Mouse (Mus musculus) MEL (cell line): ENCODE results near the gene Pcsk5. TPM values are rescaled to one million over a fixed set of nuclear protein-coding genes. Genes with fewer than 3 reads are reported as not detected.

Source experiments
- DNase-seq: peaks from one replicate; pipeline ENCODE4 v3.0.0; 2011; ENCODE audit warnings: low read depth, low spot score
- H3K27ac ChIP-seq: 2 replicates; pipeline ENCODE4 v1.5.1; 2012; ENCODE audit warnings: low read depth, mild to moderate bottlenecking, control low read depth, low read length, moderate library complexity; ENCODE audit not compliant: control insufficient read depth
- H3K27me3 ChIP-seq, 2 experiments: fragments of 150-350 bp in 1 of 2; sonication (generic) in 1 of 2; 2 replicates each; pipeline ENCODE4 v1.6.1; 2012; ENCODE audit warnings: low read length in 2 of 2, mild to moderate bottlenecking in 2 of 2, improper control_type of control experiment in 1 of 2, moderate library complexity in 1 of 2; ENCODE audit not compliant: insufficient read depth in 2 of 2, control insufficient read depth in 1 of 2
- H3K36me3 ChIP-seq, 2 experiments: 2 replicates each; pipeline ENCODE4 v1.6.1; 2012 to 2014; ENCODE audit warnings: low read length in 2 of 2, improper control_type of control experiment in 1 of 2, inconsistent platforms in 1 of 2, mild to moderate bottlenecking in 1 of 2; ENCODE audit not compliant: insufficient read depth in 2 of 2, control insufficient read depth in 1 of 2
- H3K4me1 ChIP-seq, 2 experiments: fragments of 150-350 bp in 1 of 2; sonication (generic) in 1 of 2; 2 replicates each; pipeline ENCODE4 v1.6.1; 2012; ENCODE audit warnings: low read length in 2 of 2, improper control_type of control experiment in 1 of 2, mild to moderate bottlenecking in 1 of 2; ENCODE audit not compliant: insufficient read depth in 2 of 2, control insufficient read depth in 1 of 2
- H3K4me3 ChIP-seq, 2 experiments: fragments of 150-350 bp in 1 of 2; sonication (generic) in 1 of 2; 2 replicates each; pipeline ENCODE4 v1.5.1; 2012; ENCODE audit warnings: low read depth in 2 of 2, low read length in 2 of 2, mild to moderate bottlenecking in 2 of 2, moderate library complexity in 2 of 2, control low read depth in 1 of 2, improper control_type of control experiment in 1 of 2; ENCODE audit not compliant: control insufficient read depth in 1 of 2, insufficient read depth in 1 of 2
- H3K79me2 ChIP-seq: 2 replicates; pipeline ENCODE4 v1.6.1; 2012; ENCODE audit warnings: mild to moderate bottlenecking, low read length, moderate library complexity; ENCODE audit not compliant: control insufficient read depth, poor library complexity, insufficient read depth
- H3K9ac ChIP-seq: 2 replicates; pipeline ENCODE4 v1.6.1; 2012; ENCODE audit warnings: low read depth, mild to moderate bottlenecking, control low read depth, low read length, moderate library complexity; ENCODE audit not compliant: control insufficient read depth, poor library complexity, severe bottlenecking
- H3K9me3 ChIP-seq: fragments of 150-350 bp; sonication (generic); replicated peaks from 2 replicates; pipeline ENCODE4 v1.6.1; 2012; ENCODE audit warnings: mild to moderate bottlenecking, low read length, improper control_type of control experiment, moderate library complexity; ENCODE audit not compliant: insufficient read depth
- CHD2 ChIP-seq: IDR thresholded peaks from 2 replicates; pipeline ENCODE4 v1.6.1; 2011; ENCODE audit warnings: low read length, improper control_type of control experiment
- E2F4 ChIP-seq: IDR thresholded peaks from 2 replicates; pipeline ENCODE4 v1.6.1; 2011; ENCODE audit warnings: low read depth, low read length, improper control_type of control experiment, borderline replicate concordance
- ELF1 ChIP-seq: IDR thresholded peaks from 2 replicates; pipeline ENCODE4 v1.6.1; 2014; ENCODE audit warnings: low read depth, mild to moderate bottlenecking, inconsistent platforms, low read length, improper control_type of control experiment, moderate library complexity
- ETS1 ChIP-seq: IDR thresholded peaks from 2 replicates; pipeline ENCODE4 v1.6.1; 2012; ENCODE audit warnings: low read depth, mild to moderate bottlenecking, inconsistent platforms, low read length, improper control_type of control experiment, moderate library complexity
- JUND ChIP-seq: IDR thresholded peaks from 2 replicates; pipeline ENCODE4 v1.6.1; 2011; ENCODE audit warnings: low read depth, mild to moderate bottlenecking, improper control_type of control experiment, low read length
- MAFK ChIP-seq: IDR thresholded peaks from 2 replicates; pipeline ENCODE4 v1.6.1; 2011; ENCODE audit warnings: low read depth, mild to moderate bottlenecking, low read length, improper control_type of control experiment, borderline replicate concordance
- MAX ChIP-seq: IDR thresholded peaks from 2 replicates; pipeline ENCODE4 v1.6.1; 2011; ENCODE audit warnings: low read length, improper control_type of control experiment
- MAZ ChIP-seq: IDR thresholded peaks from 2 replicates; pipeline ENCODE4 v1.6.1; 2012; ENCODE audit warnings: low read depth, mild to moderate bottlenecking, inconsistent platforms, low read length, improper control_type of control experiment
- MEF2A ChIP-seq: IDR thresholded peaks from 2 replicates; pipeline ENCODE4 v1.6.1; 2014; ENCODE audit warnings: low read depth, mild to moderate bottlenecking, inconsistent platforms, low read length, improper control_type of control experiment; ENCODE audit not compliant: poor library complexity, insufficient replicate concordance, severe bottlenecking; ENCODE audit errors: extremely low read depth
- MYC ChIP-seq: IDR thresholded peaks from 2 replicates; pipeline ENCODE4 v1.6.1; 2011; ENCODE audit warnings: low read depth, mild to moderate bottlenecking, low read length, improper control_type of control experiment, moderate library complexity
- POLR2AphosphoS2 ChIP-seq: IDR thresholded peaks from 2 replicates; pipeline ENCODE4 v1.6.1; 2011; ENCODE audit warnings: low read length, improper control_type of control experiment
- SIN3A ChIP-seq: IDR thresholded peaks from 2 replicates; pipeline ENCODE4 v1.6.1; 2012; ENCODE audit warnings: low read length, improper control_type of control experiment, inconsistent platforms
- TAL1 ChIP-seq: IDR thresholded peaks from 2 replicates; pipeline ENCODE4 v1.6.1; 2012; ENCODE audit warnings: mild to moderate bottlenecking, inconsistent platforms, low read length, moderate library complexity, mixed read lengths
- TBP ChIP-seq: IDR thresholded peaks from 2 replicates; pipeline ENCODE4 v1.8.0; 2011; ENCODE audit warnings: low read depth, low read length, improper control_type of control experiment
- TCF12 ChIP-seq: IDR thresholded peaks from 2 replicates; pipeline ENCODE4 v1.6.1; 2014; ENCODE audit warnings: low read depth, mild to moderate bottlenecking, inconsistent platforms, low read length, improper control_type of control experiment, moderate library complexity
- UBTF ChIP-seq: IDR thresholded peaks from 2 replicates; pipeline ENCODE4 v1.6.1; 2012; ENCODE audit warnings: low read depth, mild to moderate bottlenecking, inconsistent platforms, low read length, improper control_type of control experiment, moderate library complexity, borderline replicate concordance; ENCODE audit not compliant: insufficient read depth
- USF2 ChIP-seq, 2 experiments: IDR thresholded peaks; 2 replicates each; pipeline ENCODE4 v1.6.1; 2011 to 2012; ENCODE audit warnings: improper control_type of control experiment in 2 of 2, low read length in 2 of 2, borderline replicate concordance in 1 of 2, inconsistent platforms in 1 of 2, low read depth in 1 of 2, mild to moderate bottlenecking in 1 of 2; ENCODE audit not compliant: insufficient read depth in 1 of 2
- ZKSCAN1 ChIP-seq: IDR thresholded peaks from 2 replicates; pipeline ENCODE4 v1.6.1; 2012; ENCODE audit warnings: low read depth, mild to moderate bottlenecking, inconsistent platforms, low read length, improper control_type of control experiment, moderate library complexity
- ZMIZ1 ChIP-seq: IDR thresholded peaks from 2 replicates; pipeline ENCODE4 v1.6.1; 2012; ENCODE audit warnings: low read depth, mild to moderate bottlenecking, inconsistent platforms, low read length, improper control_type of control experiment, moderate library complexity
- ZNF384 ChIP-seq: IDR thresholded peaks from 2 replicates; pipeline ENCODE4 v1.6.1; 2012; ENCODE audit warnings: low read depth, mild to moderate bottlenecking, inconsistent platforms, low read length, improper control_type of control experiment
- polyA plus RNA-seq, 2 experiments: library from polyadenylated mRNA; stranded (reverse) in 1 of 2; unstranded in 1 of 2; fragments of >175 nt in 1 of 2; fragments of >200 nt in 1 of 2; gene quantifications; 2 replicates each; pipeline versions ENCODE4 v1.2.1 to v1.2.4; 2012; ENCODE audit warnings: low replicate concordance in 2 of 2, low read depth in 1 of 2; ENCODE audit not compliant: insufficient read length in 2 of 2, insufficient read depth in 1 of 2, missing spikeins in 1 of 2
- total RNA-seq: library from RNA; depleted of rRNA; stranded (reverse); fragments of 300-350 nt; gene quantifications from 2 replicates; pipeline ENCODE4 v1.2.3, GENCODE M21; 2012

The Pcsk5 gene
- total and polyA plus RNA-seq, 3 experiments: not detected

DNA sequence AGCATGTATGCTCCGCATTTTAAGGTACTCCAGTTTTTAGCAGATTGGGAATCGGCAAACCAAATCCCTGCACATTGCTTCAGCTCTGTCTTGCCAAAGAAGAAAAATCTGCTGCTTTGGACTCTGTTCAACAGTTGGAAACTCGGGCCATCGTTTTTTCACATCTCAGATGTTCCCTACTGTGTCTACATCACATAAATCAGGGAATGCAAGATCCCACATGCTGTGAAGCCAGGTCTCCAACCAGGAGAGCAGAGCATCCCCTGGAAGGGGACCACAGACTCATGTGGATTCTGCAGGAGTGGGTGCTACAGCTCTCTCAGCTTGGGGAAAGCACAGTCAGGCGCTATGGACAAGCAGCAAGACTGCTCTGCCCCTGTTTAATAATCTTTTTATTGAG, 18.4 kb downstream of the Pcsk5 start:
- H3K4me3 ChIP-seq: no peak overlapping the region
- no peaks in the 10 kb centered on the region for H3K79me2 ChIP-seq
- no peaks in the 10 kb centered on the region for H3K9me3 ChIP-seq
- no peak overlapping the region for H3K9ac ChIP-seq
- no peaks in the 10 kb centered on the region for H3K4me1 ChIP-seq
- TF ChIP-seq ZNF384 (no peak), MAFK (no peak), MAX (no peak), JUND (no peak), CHD2 (no peak), ZKSCAN1 (no peak), MYC (no peak), TBP (no peak), TAL1 (no peak)
- no peak overlapping the region for H3K27ac ChIP-seq
- no peaks in the 10 kb centered on the region for H3K27me3 ChIP-seq
- H3K36me3 ChIP-seq: no peaks in the 10 kb centered on the region
- DNase-seq: no peak

DNA sequence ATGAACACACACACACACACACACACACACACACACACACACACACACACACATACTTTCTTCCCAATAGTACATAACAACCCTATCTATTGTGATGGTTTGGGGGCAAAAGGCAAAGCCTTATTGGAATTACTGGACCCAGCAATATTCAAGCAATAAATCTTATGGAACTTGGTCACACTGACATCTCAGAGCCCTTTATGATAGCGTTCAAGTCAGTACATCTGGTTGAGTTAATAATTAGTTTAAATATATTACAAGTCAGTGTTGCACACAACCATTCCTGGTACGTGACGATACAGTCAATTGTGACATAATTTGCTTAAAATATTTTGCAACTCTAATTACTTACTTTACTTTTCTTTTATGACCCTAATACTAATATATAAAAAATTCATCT, 22.4 kb downstream of the Pcsk5 start:
- Histone ChIP-seq H3K27me3 (no peaks in the 10 kb centered on the region), H3K27ac (no peak overlapping the region), H3K79me2 (no peaks in the 10 kb centered on the region), H3K4me1 (no peaks in the 10 kb centered on the region), H3K36me3 (no peaks in the 10 kb centered on the region), H3K9me3 (no peaks in the 10 kb centered on the region), H3K4me3 (no peak overlapping the region), H3K9ac (no peak overlapping the region)
- no peak for TF ChIP-seq SIN3A
- TF ChIP-seq MAZ: no peak
- no peak for TF ChIP-seq ZMIZ1
- no peak for TF ChIP-seq ETS1
- no peak for TF ChIP-seq ELF1
- TF ChIP-seq TCF12: no peak
- no peak for TF ChIP-seq MYC
- no peak for TF ChIP-seq MEF2A
- TF ChIP-seq UBTF: no peak
- no peak for TF ChIP-seq POLR2AphosphoS2
- no peak for TF ChIP-seq USF2 (IDR thresholded peaks at IDR 0.05; ENCODE audit: borderline replicate concordance in 1 of 2, insufficient read depth in 1 of 2, low read depth in 1 of 2, low read length in 2 of 2)
- TF ChIP-seq TBP: no peak
- no peak for TF ChIP-seq E2F4
- no peak for TF ChIP-seq CHD2
- DNase-seq: no peak
